Mouse (Mus musculus) midbrain, embryonic 11.5 days (tissue): ENCODE measurements around the gene Odf3l2. TPM values are rescaled to one million over a fixed set of nuclear protein-coding genes. Genes with fewer than 3 reads are reported as not detected.

Experiments
- ATAC-seq: fragments of 200-750 bp; cut with Nextera tagmentation; 2 replicates; pipeline ENCODE4 v1.8.0; 2017; ENCODE audit warnings: moderate TSS enrichment, moderate library complexity; ENCODE audit not compliant: low FRiP score
- DNase-seq: peaks from one replicate; pipeline ENCODE4 v3.0.0; 2015; ENCODE audit warnings: low spot score; ENCODE audit errors: missing footprints
- H3K27ac ChIP-seq: fragments of 300-500 bp; sonication (generic); 2 replicates; pipeline ENCODE4 v1.5.1; 2014; ENCODE audit warnings: low read depth, low read length
- H3K27me3 ChIP-seq: fragments of 300-500 bp; sonication (generic); 2 replicates; pipeline ENCODE4 v1.6.1; 2014; ENCODE audit warnings: mild to moderate bottlenecking, low read length, moderate library complexity, mixed read lengths; ENCODE audit not compliant: control insufficient read depth, insufficient read depth
- H3K36me3 ChIP-seq: fragments of 300-500 bp; sonication (generic); 2 replicates; pipeline ENCODE4 v1.6.1; 2014; ENCODE audit warnings: mild to moderate bottlenecking, low read length, moderate library complexity, mixed read lengths; ENCODE audit not compliant: control insufficient read depth, insufficient read depth
- H3K4me1 ChIP-seq: fragments of 300-500 bp; sonication (generic); 2 replicates; pipeline ENCODE4 v1.6.1; 2014; ENCODE audit warnings: low read length; ENCODE audit not compliant: control insufficient read depth, insufficient read depth
- H3K4me2 ChIP-seq: fragments of 300-500 bp; sonication (generic); 2 replicates; pipeline ENCODE4 v1.6.1; 2014; ENCODE audit warnings: mild to moderate bottlenecking, moderate library complexity
- H3K4me3 ChIP-seq: fragments of 300-500 bp; sonication (generic); 2 replicates; pipeline ENCODE4 v1.5.1; 2014; ENCODE audit warnings: low read depth, low read length
- H3K9ac ChIP-seq: fragments of 300-500 bp; sonication (generic); 2 replicates; pipeline ENCODE4 v1.6.1; 2014; ENCODE audit warnings: low read length
- H3K9me3 ChIP-seq: fragments of 300-500 bp; sonication (generic); 2 replicates; pipeline ENCODE4 v1.6.1; 2016; ENCODE audit warnings: low read length; ENCODE audit not compliant: control insufficient read depth
- WGBS: fragments of 180-500 bp; shearing (Covaris S2); extraction: QIAGEN DNeasy Blood & Tissue Kit; methylation state at CpG from one replicate; pipeline ENCODE4 v1.1.7; 2014; 5-methylcytosine and 5-hydroxymethylcytosine counted together
- polyA plus RNA-seq: library from polyadenylated mRNA; unstranded; fragments of >200 nt; fragmentation: Nextera tagmentation; extraction: Ambion mirVana; gene quantifications from 2 replicates; pipeline ENCODE4 v1.2.1, GENCODE M21; 2014

Odf3l2 gene
- polyA plus RNA-seq, 1 experiment from 2014 or later: not detected

GRCm38 (mm10) chr10:79616376-79616775, 29.2 kb downstream of the Odf3l2 start:
- WGBS: 83% methylated on average over 5 of the region's 5 CpGs
- H3K4me3 ChIP-seq: no peak overlapping the region
- H3K27me3 ChIP-seq: peaks cover 23% of the 10 kb centered on the region
- DNase-seq: peak; percentile 84
- ATAC-seq: no peak
- H3K9ac ChIP-seq: no peak overlapping the region
- no peaks in the 10 kb centered on the region for H3K9me3 ChIP-seq
- no peak overlapping the region for H3K27ac ChIP-seq
- H3K36me3 ChIP-seq: 0 out of 2 replicates have a peak, but pooled peaks cover 3% of the 10 kb centered on the region
- peaks cover 19% of the 10 kb centered on the region for H3K4me1 ChIP-seq
- H3K4me2 ChIP-seq: no peak overlapping the region

GRCm38 (mm10) chr10:79615860-79616259, 29.7 kb downstream of the Odf3l2 start:
- DNase-seq (peak; percentile 51), ATAC-seq (no peak)
- no peak overlapping the region for H3K27ac ChIP-seq
- no peaks in the 10 kb centered on the region for H3K36me3 ChIP-seq
- no peak overlapping the region for H3K4me2 ChIP-seq
- 5% methylated on average over 8 of the region's 8 CpGs for WGBS
- H3K27me3 ChIP-seq: peaks cover 25% of the 10 kb centered on the region
- H3K4me3 ChIP-seq: no peak overlapping the region
- no peak overlapping the region for H3K9ac ChIP-seq
- no peaks in the 10 kb centered on the region for H3K9me3 ChIP-seq
- peaks cover 19% of the 10 kb centered on the region for H3K4me1 ChIP-seq

- Histone ChIP-seq H3K4me3 (0 out of 2 replicates have a peak overlapping the region, but pooled peaks have one; percentile 47), H3K4me1 (peaks cover 19% of the 10 kb centered on the region), H3K27me3 (peaks cover 25% of the 10 kb centered on the region), H3K36me3 (no peaks in the 10 kb centered on the region), H3K4me2 (peak overlapping the region; percentile 94; the same call in 1 of the 2 replicates), H3K27ac (no peak overlapping the region), H3K9ac (no peak overlapping the region), H3K9me3 (no peaks in the 10 kb centered on the region)
- WGBS: 94% methylated on average over 1 of the region's 1 CpGs
- DNase-seq (no peak), ATAC-seq (no peak)
Measured at GRCm38 (mm10) chr10:79614305-79614643, 31.3 kb downstream of the Odf3l2 start.

- H3K4me1 ChIP-seq: peaks cover 19% of the 10 kb centered on the region
- DNase-seq (peak; percentile 97), ATAC-seq (peak; percentile 80)
- no peaks in the 10 kb centered on the region for H3K36me3 ChIP-seq
- 1% methylated on average over 53 of the region's 60 CpGs for WGBS
- peak within 1 kb of the TSS; percentile 50 for H3K9ac ChIP-seq
- H3K4me3 ChIP-seq: peak within 1 kb of the TSS; percentile 47
- peak within 1 kb of the TSS; percentile 94 for H3K4me2 ChIP-seq
- H3K27ac ChIP-seq: no peak within 1 kb of the TSS
- H3K9me3 ChIP-seq: no peaks in the 10 kb centered on the region
- H3K27me3 ChIP-seq: peaks cover 25% of the 10 kb centered on the region
Measured at GRCm38 (mm10) chr10:79613578-79614304, 31.8 kb downstream of the Odf3l2 start, which contains the start of gene C2cd4c. C2cd4c (minus strand) TSS chr10:79614025.

- Histone ChIP-seq H3K36me3 (no peaks in the 10 kb centered on the region), H3K4me3 (peak overlapping the region; percentile 14), H3K4me1 (peaks cover 19% of the 10 kb centered on the region), H3K4me2 (peak overlapping the region; percentile 43), H3K9ac (peak overlapping the region; percentile 45; the same call in 1 of the 2 replicates), H3K9me3 (no peaks in the 10 kb centered on the region), H3K27me3 (peaks cover 25% of the 10 kb centered on the region), H3K27ac (no peak overlapping the region)
- DNase-seq: peak; percentile 94
- 8% methylated on average over 51 of the region's 51 CpGs for WGBS
- peak; percentile 56 for ATAC-seq
Measured at GRCm38 (mm10) chr10:79612192-79613135, 33.1 kb downstream of the Odf3l2 start.

GRCm38 (mm10) chr10:79611296-79611695, 34.2 kb downstream of the Odf3l2 start:
- 29% methylated on average over 5 of the region's 5 CpGs for WGBS
- Histone ChIP-seq H3K4me1 (peaks cover 19% of the 10 kb centered on the region), H3K27ac (no peak overlapping the region), H3K9me3 (no peaks in the 10 kb centered on the region), H3K9ac (no peak overlapping the region), H3K27me3 (peaks cover 25% of the 10 kb centered on the region), H3K4me2 (no peak overlapping the region), H3K36me3 (no peaks in the 10 kb centered on the region), H3K4me3 (no peak overlapping the region)
- peak; percentile 88 for DNase-seq
- no peak for ATAC-seq

GRCm38 (mm10) chr10:79609276-79609675, 36.3 kb downstream of the Odf3l2 start:
- Histone ChIP-seq H3K36me3 (no peaks in the 10 kb centered on the region), H3K27ac (no peak overlapping the region), H3K9me3 (no peaks in the 10 kb centered on the region), H3K4me2 (no peak overlapping the region), H3K4me1 (peaks cover 19% of the 10 kb centered on the region), H3K4me3 (no peak overlapping the region), H3K27me3 (peaks cover 25% of the 10 kb centered on the region), H3K9ac (no peak overlapping the region)
- peak; percentile 61 for DNase-seq
- no peak for ATAC-seq
- WGBS: 86% methylated on average over 3 of the region's 3 CpGs

- H3K27me3 ChIP-seq: peaks cover 17% of the 10 kb centered on the region
- no peaks in the 10 kb centered on the region for H3K36me3 ChIP-seq
- H3K4me1 ChIP-seq: peaks cover 12% of the 10 kb centered on the region
- H3K9me3 ChIP-seq: no peaks in the 10 kb centered on the region
- WGBS: 37% methylated on average over 2 of the region's 2 CpGs
- no peak overlapping the region for H3K4me3 ChIP-seq
- ATAC-seq: no peak
- H3K9ac ChIP-seq: no peak overlapping the region
- H3K27ac ChIP-seq: no peak overlapping the region
- H3K4me2 ChIP-seq: no peak overlapping the region
- DNase-seq: no peak
Measured at GRCm38 (mm10) chr10:79607892-79608291, 37.6 kb downstream of the Odf3l2 start.

- no peaks in the 10 kb centered on the region for H3K9me3 ChIP-seq
- H3K27me3 ChIP-seq: peaks cover 4% of the 10 kb centered on the region
- 78% methylated on average over 4 of the region's 4 CpGs for whole genome bisulfite sequencing
- no peak overlapping the region for H3K4me2 ChIP-seq
- H3K4me1 ChIP-seq: no peaks in the 10 kb centered on the region
- DNase-seq: peak; percentile 37
- no peaks in the 10 kb centered on the region for H3K36me3 ChIP-seq
- no peak overlapping the region for H3K27ac ChIP-seq
- no peak for ATAC-seq
- H3K4me3 ChIP-seq: no peak overlapping the region
- no peak overlapping the region for H3K9ac ChIP-seq
Measured at GRCm38 (mm10) chr10:79606537-79606936, 39.0 kb downstream of the Odf3l2 start.
